Mouse (Mus musculus) embryonic facial prominence, embryonic 15.5 days (tissue): ENCODE data around the gene Klk7. TPM values are rescaled to one million over a fixed set of nuclear protein-coding genes. Genes with fewer than 3 reads are reported as not detected.

Experiments
- ATAC-seq: fragments of 200-750 bp; cut with Nextera tagmentation; 2 replicates; pipeline ENCODE4 v1.8.0; 2017; ENCODE audit warnings: low read depth, moderate TSS enrichment; ENCODE audit not compliant: insufficient number of reproducible peaks, low FRiP score, low TSS enrichment
- H3K27ac ChIP-seq: fragments of 300-500 bp; sonication (generic); replicated peaks from 2 replicates; pipeline ENCODE4 v1.5.1; 2015; ENCODE audit warnings: mild to moderate bottlenecking, inconsistent platforms
- H3K27me3 ChIP-seq: fragments of 300-500 bp; sonication (generic); 2 replicates; pipeline ENCODE4 v1.6.1; 2015; ENCODE audit warnings: inconsistent platforms
- H3K36me3 ChIP-seq: fragments of 300-500 bp; sonication (generic); 2 replicates; pipeline ENCODE4 v1.6.1; 2015; ENCODE audit warnings: mild to moderate bottlenecking, inconsistent platforms
- H3K4me1 ChIP-seq: fragments of 300-500 bp; sonication (generic); 2 replicates; pipeline ENCODE4 v1.6.1; 2015; ENCODE audit warnings: inconsistent platforms
- H3K4me2 ChIP-seq: fragments of 300-500 bp; sonication (generic); replicated peaks from 2 replicates; pipeline ENCODE4 v1.6.1; 2015; ENCODE audit warnings: mild to moderate bottlenecking, inconsistent platforms
- H3K4me3 ChIP-seq: fragments of 300-500 bp; sonication (generic); replicated peaks from 2 replicates; pipeline ENCODE4 v1.5.1; 2015; ENCODE audit warnings: mild to moderate bottlenecking, inconsistent platforms
- H3K9ac ChIP-seq: fragments of 300-500 bp; sonication (generic); 2 replicates; pipeline ENCODE4 v1.6.1; 2015; ENCODE audit warnings: inconsistent platforms
- H3K9me3 ChIP-seq: fragments of 300-500 bp; sonication (generic); replicated peaks from 2 replicates; pipeline ENCODE4 v1.6.1; 2016; ENCODE audit warnings: inconsistent platforms
- WGBS: fragments of 180-500 bp; shearing (Covaris S2); methylation state at CpG from one replicate; pipeline ENCODE4 v1.1.7; 2015; 5-methylcytosine and 5-hydroxymethylcytosine counted together
- polyA plus RNA-seq: library from polyadenylated mRNA; unstranded; fragments of >200 nt; fragmentation: Nextera tagmentation; extraction: Ambion mirVana; gene quantifications from 2 replicates; pipeline ENCODE4 v1.2.1, GENCODE M21; 2015

The Klk7 gene
- polyA plus RNA-seq, 1 experiment from 2014 or later, result 19.1 TPM

GRCm38 (mm10) chr7:43851616-43852015, 40.5 kb downstream of the Klk7 start:
- no peaks in the 10 kb centered on the region for H3K27me3 ChIP-seq
- no peaks in the 10 kb centered on the region for H3K4me1 ChIP-seq
- H3K36me3 ChIP-seq, result no peaks in the 10 kb centered on the region
- H3K9ac ChIP-seq, result no peak overlapping the region
- no peaks in the 10 kb centered on the region for H3K9me3 ChIP-seq
- no peak overlapping the region for H3K4me2 ChIP-seq
- H3K4me3 ChIP-seq, result no peak overlapping the region
- WGBS, result 90% methylated on average over 6 of the region's 6 CpGs
- no peak overlapping the region for H3K27ac ChIP-seq
- no peak for ATAC-seq

GRCm38 (mm10) chr7:43854642-43855380, 43.7 kb downstream of the Klk7 start:
- 72% methylated on average over 9 of the region's 9 CpGs for WGBS
- Histone ChIP-seq H3K9ac (no peak overlapping the region), H3K27me3 (no peaks in the 10 kb centered on the region), H3K4me2 (no peak overlapping the region), H3K9me3 (no peaks in the 10 kb centered on the region), H3K4me1 (no peaks in the 10 kb centered on the region), H3K27ac (no peak overlapping the region), H3K36me3 (no peaks in the 10 kb centered on the region), H3K4me3 (no peak overlapping the region)
- no peak for ATAC-seq

- H3K9me3 ChIP-seq, result no peaks in the 10 kb centered on the region
- WGBS, result 59% methylated on average over 3 of the region's 3 CpGs
- no peak for ATAC-seq
- H3K27ac ChIP-seq, result no peak overlapping the region
- H3K9ac ChIP-seq, result no peak overlapping the region
- no peaks in the 10 kb centered on the region for H3K36me3 ChIP-seq
- H3K4me2 ChIP-seq, result no peak overlapping the region
- H3K27me3 ChIP-seq, result no peaks in the 10 kb centered on the region
- H3K4me1 ChIP-seq, result no peaks in the 10 kb centered on the region
- no peak overlapping the region for H3K4me3 ChIP-seq
Measured at GRCm38 (mm10) chr7:43855709-43856108, 44.6 kb downstream of the Klk7 start.

- H3K9me3 ChIP-seq, result no peaks in the 10 kb centered on the region
- no peak overlapping the region for H3K4me3 ChIP-seq
- no peaks in the 10 kb centered on the region for H3K36me3 ChIP-seq
- no peaks in the 10 kb centered on the region for H3K4me1 ChIP-seq
- no peak overlapping the region for H3K27ac ChIP-seq
- ATAC-seq, result no peak
- H3K4me2 ChIP-seq, result no peak overlapping the region
- H3K9ac ChIP-seq, result no peak overlapping the region
- WGBS, result 76% methylated on average over 7 of the region's 7 CpGs
- H3K27me3 ChIP-seq, result no peaks in the 10 kb centered on the region
Measured at GRCm38 (mm10) chr7:43856307-43856706, 45.2 kb downstream of the Klk7 start.

- 90% methylated on average over 12 of the region's 12 CpGs for WGBS
- Histone ChIP-seq H3K4me3 (no peak overlapping the region), H3K27ac (no peak overlapping the region), H3K27me3 (no peaks in the 10 kb centered on the region), H3K36me3 (no peaks in the 10 kb centered on the region), H3K9ac (no peak overlapping the region), H3K9me3 (no peaks in the 10 kb centered on the region), H3K4me1 (no peaks in the 10 kb centered on the region), H3K4me2 (no peak overlapping the region)
- no peak for ATAC-seq
Measured at GRCm38 (mm10) chr7:43857501-43857900, 46.4 kb downstream of the Klk7 start.

GRCm38 (mm10) chr7:43860411-43860810, 49.3 kb downstream of the Klk7 start:
- Histone ChIP-seq H3K27me3 (no peaks in the 10 kb centered on the region), H3K9ac (no peak overlapping the region), H3K4me3 (no peak overlapping the region), H3K4me2 (no peak overlapping the region), H3K36me3 (no peaks in the 10 kb centered on the region), H3K27ac (no peak overlapping the region), H3K4me1 (no peaks in the 10 kb centered on the region), H3K9me3 (no peaks in the 10 kb centered on the region)
- 70% methylated on average over 8 of the region's 8 CpGs for WGBS
- no peak for ATAC-seq

Other genes with a start within 250 kb of the Klk7 start
- gene Zfp658, start 249.0 kb upstream of the Klk7 start, polyA plus RNA-seq, result 3.8 and 4.0 TPM in 2 replicates
- gene Zfp719, start 231.7 kb upstream of the Klk7 start, polyA plus RNA-seq, result 13.6 and 13.7 TPM in 2 replicates
- 0.24 and 0.45 TPM in 2 replicates for gene Zfp819, start 204.1 kb upstream of the Klk7 start, polyA plus RNA-seq
- not detected in 2 replicates for gene Ceacam18, start 176.6 kb upstream of the Klk7 start, polyA plus RNA-seq
- 1.0 and 1.7 TPM in 2 replicates for gene Siglece, start 151.1 kb upstream of the Klk7 start, polyA plus RNA-seq
- 17.1 and 18.2 TPM in 2 replicates for gene Ctu1, start 139.3 kb upstream of the Klk7 start, polyA plus RNA-seq
- gene Klk14, start 120.9 kb upstream of the Klk7 start, polyA plus RNA-seq, result 1.3 and 2.4 TPM in 2 replicates
- gene Klk13, start 98.7 kb upstream of the Klk7 start, polyA plus RNA-seq, result 18.3 and 18.5 TPM in 2 replicates
- 3.0 and 3.5 TPM in 2 replicates for gene Klk12, start 42.4 kb upstream of the Klk7 start, polyA plus RNA-seq
- 24.3 and 25.3 TPM in 2 replicates for gene Klk11, start 36.7 kb upstream of the Klk7 start, polyA plus RNA-seq
- 71.8 and 83.4 TPM in 2 replicates for gene Klk10, start 30.3 kb upstream of the Klk7 start, polyA plus RNA-seq
- 3.8 and 6.7 TPM in 2 replicates for gene Klk9, start 19.4 kb upstream of the Klk7 start, polyA plus RNA-seq
- gene Klk8, start 13.7 kb upstream of the Klk7 start, polyA plus RNA-seq, result 65.3 and 67.5 TPM in 2 replicates
- gene Klk6, start 13.2 kb downstream of the Klk7 start, polyA plus RNA-seq, result 2.0 and 2.3 TPM in 2 replicates
- gene Klk5, start 30.7 kb downstream of the Klk7 start, polyA plus RNA-seq, result 19.3 and 23.5 TPM in 2 replicates
- 0.13 and 0.21 TPM in 2 replicates for gene Klk4, start 69.9 kb downstream of the Klk7 start, polyA plus RNA-seq
- 0.20 TPM in 1 of 2 replicates, not detected in the other for gene Klk15, start 122.4 kb downstream of the Klk7 start, polyA plus RNA-seq
- not detected in 2 replicates for gene Klk1b8, start 139.4 kb downstream of the Klk7 start, polyA plus RNA-seq
- not detected in 2 replicates for gene Klk1b1, start 155.5 kb downstream of the Klk7 start, polyA plus RNA-seq
- gene Klk1b9, start 164.8 kb downstream of the Klk7 start, polyA plus RNA-seq, result not detected in 2 replicates
- gene Klk1b11, start 184.6 kb downstream of the Klk7 start, polyA plus RNA-seq, result not detected in 2 replicates
- gene Klk1b26, start 200.9 kb downstream of the Klk7 start, polyA plus RNA-seq, result 0.27 and 0.39 TPM in 2 replicates
- not detected in 2 replicates for gene Klk1b27, start 241.0 kb downstream of the Klk7 start, polyA plus RNA-seq